Mouse (Mus musculus) midbrain, embryonic 13.5 days (tissue): ENCODE measurements at regions not wholly inside any gene's neighbourhood (a gene's known extent, or its start where the extent isn't known, plus 50 kb on each side); places are given as distances from the start of the nearest gene placed in this dataset.

Source experiments
- ATAC-seq: fragments of 200-750 bp; cut with Nextera tagmentation; 2 replicates; pipeline ENCODE4 v1.8.0; 2017; ENCODE audit warnings: mild to moderate bottlenecking, moderate TSS enrichment, moderate library complexity
- H3K27ac ChIP-seq: fragments of 300-500 bp; sonication (generic); 2 replicates; pipeline ENCODE4 v1.5.1; 2015; ENCODE audit warnings: inconsistent platforms, mild to moderate bottlenecking, moderate library complexity
- H3K27me3 ChIP-seq: fragments of 300-500 bp; sonication (generic); 2 replicates; pipeline ENCODE4 v1.6.1; 2015; ENCODE audit warnings: mild to moderate bottlenecking, inconsistent platforms
- H3K36me3 ChIP-seq: fragments of 300-500 bp; sonication (generic); 2 replicates; pipeline ENCODE4 v1.6.1; 2015; ENCODE audit warnings: mild to moderate bottlenecking, inconsistent platforms
- H3K4me1 ChIP-seq: fragments of 300-500 bp; sonication (generic); replicated peaks from 2 replicates; pipeline ENCODE4 v1.6.1; 2015; ENCODE audit warnings: inconsistent platforms
- H3K4me2 ChIP-seq: fragments of 300-500 bp; sonication (generic); replicated peaks from 2 replicates; pipeline ENCODE4 v1.6.1; 2015; ENCODE audit warnings: moderate library complexity, mild to moderate bottlenecking, inconsistent platforms
- H3K4me3 ChIP-seq: fragments of 300-500 bp; sonication (generic); replicated peaks from 2 replicates; pipeline ENCODE4 v1.5.1; 2015; ENCODE audit warnings: mild to moderate bottlenecking, inconsistent platforms
- H3K9ac ChIP-seq: fragments of 300-500 bp; sonication (generic); replicated peaks from 2 replicates; pipeline ENCODE4 v1.6.1; 2015; ENCODE audit warnings: mild to moderate bottlenecking, inconsistent platforms
- H3K9me3 ChIP-seq: fragments of 300-500 bp; sonication (generic); 2 replicates; pipeline ENCODE4 v1.6.1; 2016; ENCODE audit warnings: mild to moderate bottlenecking, inconsistent platforms
- WGBS: fragments of 180-500 bp; shearing (Covaris S2); methylation state at CpG from one replicate; pipeline ENCODE4 v1.1.7; 2015; 5-methylcytosine and 5-hydroxymethylcytosine counted together

- H3K27ac ChIP-seq = no peak overlapping the region
- H3K9ac ChIP-seq = no peak overlapping the region
- peaks cover 2% of the 10 kb centered on the region for H3K27me3 ChIP-seq
- no peak overlapping the region for H3K4me3 ChIP-seq
- 91% methylated on average over 8 of the region's 8 CpGs for WGBS
- no peak overlapping the region for H3K4me2 ChIP-seq
- H3K4me1 ChIP-seq = no peaks in the 10 kb centered on the region
- ATAC-seq = no peak
- H3K9me3 ChIP-seq = no peaks in the 10 kb centered on the region
- no peaks in the 10 kb centered on the region for H3K36me3 ChIP-seq
Measured at GRCm38 (mm10) chr5:119326895-119327294, 343.6 kb upstream of the Tbx3 start.

GRCm38 (mm10) chr5:119328971-119329370 is 341.5 kb upstream of the Tbx3 start:
- Histone ChIP-seq H3K27me3 (peaks cover 1% of the 10 kb centered on the region), H3K36me3 (no peaks in the 10 kb centered on the region), H3K4me1 (no peaks in the 10 kb centered on the region), H3K4me2 (no peak overlapping the region), H3K4me3 (no peak overlapping the region), H3K27ac (no peak overlapping the region), H3K9ac (no peak overlapping the region), H3K9me3 (no peaks in the 10 kb centered on the region)
- no peak for ATAC-seq
- 95% methylated on average over 7 of the region's 7 CpGs for WGBS

DNA sequence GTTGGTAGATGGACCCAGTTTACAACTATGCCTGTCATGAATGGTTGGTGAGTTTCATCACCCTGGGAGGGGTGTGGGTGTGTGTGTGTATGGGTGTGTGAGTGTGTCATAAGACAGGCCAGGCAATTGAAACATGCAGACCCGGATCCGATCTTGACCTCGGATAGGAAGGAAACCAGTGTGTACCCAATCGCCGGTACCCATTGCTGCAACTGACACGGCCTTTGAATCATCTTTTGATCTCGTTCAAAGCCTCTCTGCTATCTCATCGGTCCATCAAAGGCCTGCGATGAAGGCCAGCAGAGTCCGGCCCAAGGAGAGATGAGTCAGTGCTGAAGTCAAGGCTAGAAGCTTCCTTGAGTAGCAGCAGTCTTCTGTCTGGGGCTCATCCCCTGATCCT is 341.1 kb upstream of the Tbx3 start:
- Histone ChIP-seq H3K36me3 (no peaks in the 10 kb centered on the region), H3K4me2 (no peak overlapping the region), H3K27me3 (no peaks in the 10 kb centered on the region; the same call in none of the 2 replicates), H3K4me3 (no peak overlapping the region), H3K9me3 (no peaks in the 10 kb centered on the region), H3K9ac (no peak overlapping the region), H3K27ac (no peak overlapping the region), H3K4me1 (no peaks in the 10 kb centered on the region)
- 92% methylated on average over 10 of the region's 10 CpGs for WGBS
- ATAC-seq = no peak

DNA sequence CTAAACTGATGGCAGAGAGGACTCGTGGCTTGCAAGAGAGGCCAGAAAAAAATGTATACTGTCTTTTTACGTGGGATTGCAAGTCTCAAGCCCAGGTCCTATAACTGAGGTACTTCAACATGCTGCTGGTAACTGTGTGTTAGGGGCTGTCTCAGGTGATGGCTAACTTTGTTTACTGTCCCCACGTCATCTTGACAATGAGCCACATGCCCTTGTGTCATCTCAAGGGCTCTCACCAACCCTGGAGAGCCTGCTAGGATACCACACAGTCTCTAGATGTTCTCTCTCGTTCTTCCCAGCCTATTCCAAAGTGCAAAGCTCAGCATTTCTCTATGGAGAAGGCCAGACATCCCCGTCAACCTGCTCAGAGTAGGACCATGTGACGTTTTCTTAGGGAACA is 340.6 kb upstream of the Tbx3 start:
- Histone ChIP-seq H3K27me3 (no peaks in the 10 kb centered on the region; the same call in none of the 2 replicates), H3K27ac (no peak overlapping the region), H3K4me2 (no peak overlapping the region), H3K4me1 (no peaks in the 10 kb centered on the region), H3K9me3 (no peaks in the 10 kb centered on the region), H3K9ac (no peak overlapping the region), H3K36me3 (no peaks in the 10 kb centered on the region), H3K4me3 (no peak overlapping the region)
- ATAC-seq = no peak
- 79% methylated on average over 6 of the region's 6 CpGs for WGBS

DNA sequence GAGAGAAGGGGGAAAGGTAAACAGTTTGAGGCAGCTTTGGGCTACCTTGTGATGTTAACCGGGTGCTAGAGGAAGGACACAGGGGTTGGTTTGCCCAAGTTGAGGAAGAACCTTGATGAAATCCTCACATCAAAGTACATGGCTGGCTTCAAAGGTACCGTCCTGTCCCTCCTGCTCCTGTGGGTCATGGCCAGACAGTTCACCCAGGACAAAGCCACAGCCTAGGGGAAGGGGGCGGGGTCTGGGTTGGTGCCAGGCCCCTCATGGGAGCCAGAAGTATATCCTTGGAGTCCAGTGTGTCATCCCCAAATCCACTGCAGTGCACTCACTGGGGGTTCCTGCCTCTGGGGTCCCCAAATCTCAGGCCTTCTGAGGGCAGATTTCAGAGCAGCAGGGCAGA is 339.0 kb upstream of the Tbx3 start:
- Histone ChIP-seq H3K27me3 (no peaks in the 10 kb centered on the region; the same call in 1 of the 2 replicates), H3K4me3 (no peak overlapping the region), H3K36me3 (no peaks in the 10 kb centered on the region), H3K9ac (no peak overlapping the region), H3K27ac (no peak overlapping the region), H3K9me3 (no peaks in the 10 kb centered on the region), H3K4me2 (no peak overlapping the region), H3K4me1 (no peaks in the 10 kb centered on the region)
- ATAC-seq = no peak
- 65% methylated on average over 3 of the region's 3 CpGs for WGBS

GRCm38 (mm10) chr5:119332621-119333020 is 337.8 kb upstream of the Tbx3 start:
- Histone ChIP-seq H3K27me3 (no peaks in the 10 kb centered on the region; the same call in 1 of the 2 replicates), H3K4me2 (no peak overlapping the region), H3K9ac (no peak overlapping the region), H3K4me3 (no peak overlapping the region), H3K4me1 (no peaks in the 10 kb centered on the region), H3K36me3 (no peaks in the 10 kb centered on the region), H3K9me3 (no peaks in the 10 kb centered on the region), H3K27ac (no peak overlapping the region)
- WGBS = 78% methylated on average over 7 of the region's 7 CpGs
- ATAC-seq = no peak

DNA sequence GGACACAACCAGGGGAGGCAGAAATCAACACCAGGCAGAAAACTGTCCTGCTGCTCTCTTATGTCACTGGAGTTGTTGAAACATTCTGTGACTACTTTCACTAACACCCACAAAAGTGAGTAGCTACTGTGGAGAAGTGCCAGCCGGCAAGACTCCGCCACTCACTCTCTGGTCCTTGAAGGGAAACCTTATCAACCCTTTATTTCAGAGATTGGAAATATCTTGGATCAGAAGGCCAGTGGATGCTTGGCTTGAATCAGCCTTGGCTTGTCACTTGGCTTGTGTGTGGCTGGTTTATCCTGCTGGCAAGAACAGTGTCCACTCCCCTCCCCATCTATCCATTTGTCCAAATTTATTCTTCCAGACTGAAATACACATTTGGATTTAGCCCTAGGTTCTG is 335.3 kb upstream of the Tbx3 start:
- no peak overlapping the region for H3K27ac ChIP-seq
- H3K4me2 ChIP-seq = no peak overlapping the region
- H3K9ac ChIP-seq = no peak overlapping the region
- no peaks in the 10 kb centered on the region for H3K4me1 ChIP-seq
- H3K9me3 ChIP-seq = no peaks in the 10 kb centered on the region
- no peaks in the 10 kb centered on the region; the same call in 1 of the 2 replicates for H3K27me3 ChIP-seq
- H3K4me3 ChIP-seq = no peak overlapping the region
- no peak for ATAC-seq
- H3K36me3 ChIP-seq = no peaks in the 10 kb centered on the region
- WGBS = 96% methylated on average over 2 of the region's 2 CpGs

DNA sequence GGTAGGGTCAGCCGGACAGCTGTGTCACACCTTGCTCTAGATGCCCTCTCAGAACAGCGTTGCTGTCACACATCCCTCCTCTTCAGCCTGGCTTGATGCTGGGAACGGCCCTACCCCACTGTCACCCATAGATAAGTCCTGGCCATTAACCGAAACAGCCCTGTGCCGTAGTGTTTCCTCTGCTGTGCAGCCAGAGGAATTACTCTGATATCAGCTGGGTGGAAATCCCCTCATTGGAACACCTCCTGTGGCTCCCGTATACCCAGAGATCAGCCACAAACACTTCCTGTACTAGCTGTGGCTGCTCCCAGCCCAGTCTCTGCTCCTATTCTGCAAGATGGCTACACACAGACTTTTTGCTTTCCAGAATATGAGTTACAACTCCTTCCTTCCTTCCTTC is 334.5 kb upstream of the Tbx3 start:
- no peaks in the 10 kb centered on the region for H3K27me3 ChIP-seq
- H3K27ac ChIP-seq = no peak overlapping the region
- no peak overlapping the region for H3K4me3 ChIP-seq
- WGBS = 92% methylated on average over 6 of the region's 6 CpGs
- H3K36me3 ChIP-seq = no peaks in the 10 kb centered on the region
- no peaks in the 10 kb centered on the region for H3K9me3 ChIP-seq
- ATAC-seq = no peak
- H3K4me1 ChIP-seq = no peaks in the 10 kb centered on the region
- no peak overlapping the region for H3K4me2 ChIP-seq
- H3K9ac ChIP-seq = no peak overlapping the region

DNA sequence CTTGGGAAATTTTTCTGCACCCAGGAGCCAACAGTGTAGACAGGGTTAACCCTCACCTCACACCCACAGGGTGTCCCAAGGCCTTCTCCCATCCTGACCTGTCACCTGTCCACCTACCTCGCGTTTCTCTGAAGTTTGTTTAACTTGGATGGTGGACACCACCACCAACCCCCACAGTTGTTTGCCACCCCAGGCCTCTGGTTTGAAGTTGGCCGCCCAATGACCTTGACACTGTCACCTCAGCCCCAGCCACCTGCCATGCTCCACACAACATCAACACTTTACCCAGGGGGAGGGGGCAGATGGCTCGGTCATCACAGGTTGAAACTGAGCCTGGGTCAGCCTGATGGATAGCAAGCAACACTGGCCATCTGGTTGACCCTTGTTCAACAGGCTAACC is 332.7 kb upstream of the Tbx3 start:
- H3K4me3 ChIP-seq = no peak overlapping the region
- H3K9ac ChIP-seq = no peak overlapping the region
- H3K4me2 ChIP-seq = no peak overlapping the region
- H3K36me3 ChIP-seq = no peaks in the 10 kb centered on the region
- no peaks in the 10 kb centered on the region for H3K27me3 ChIP-seq
- H3K9me3 ChIP-seq = no peaks in the 10 kb centered on the region
- ATAC-seq = no peak
- H3K27ac ChIP-seq = no peak overlapping the region
- 96% methylated on average over 4 of the region's 4 CpGs for WGBS
- H3K4me1 ChIP-seq = no peaks in the 10 kb centered on the region

- H3K4me1 ChIP-seq = no peaks in the 10 kb centered on the region
- no peak overlapping the region for H3K4me2 ChIP-seq
- ATAC-seq = no peak
- no peak overlapping the region for H3K9ac ChIP-seq
- H3K27ac ChIP-seq = no peak overlapping the region
- WGBS = 92% methylated on average over 6 of the region's 6 CpGs
- no peaks in the 10 kb centered on the region for H3K9me3 ChIP-seq
- no peaks in the 10 kb centered on the region for H3K27me3 ChIP-seq
- no peak overlapping the region for H3K4me3 ChIP-seq
- no peaks in the 10 kb centered on the region for H3K36me3 ChIP-seq
Measured at GRCm38 (mm10) chr5:119338711-119339110, 331.8 kb upstream of the Tbx3 start.

DNA sequence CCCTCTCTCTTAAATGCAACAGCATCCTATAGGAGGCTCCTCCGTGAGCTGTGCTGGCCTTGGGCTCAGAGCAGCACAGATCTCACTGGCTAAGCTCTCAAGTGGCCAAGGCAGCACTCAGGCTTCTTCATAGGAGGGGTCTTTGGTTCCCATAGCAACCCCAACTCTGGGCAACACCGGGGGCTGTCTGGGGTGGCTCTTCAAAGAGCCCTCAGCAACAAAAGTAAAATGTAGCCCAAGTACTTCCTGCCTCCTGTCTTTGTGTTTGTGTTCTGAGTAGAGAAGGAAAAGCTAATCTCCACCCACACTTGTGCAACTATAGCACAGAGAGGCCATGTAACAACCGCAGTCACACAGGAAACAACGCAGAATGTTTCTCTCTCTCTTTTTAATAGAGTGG is 322.2 kb upstream of the Tbx3 start:
- no peak overlapping the region for H3K4me2 ChIP-seq
- ATAC-seq = no peak
- no peaks in the 10 kb centered on the region for H3K27me3 ChIP-seq
- no peak overlapping the region for H3K4me3 ChIP-seq
- no peaks in the 10 kb centered on the region for H3K9me3 ChIP-seq
- no peaks in the 10 kb centered on the region for H3K36me3 ChIP-seq
- WGBS = 35% methylated on average over 4 of the region's 4 CpGs
- no peak overlapping the region for H3K27ac ChIP-seq
- H3K9ac ChIP-seq = no peak overlapping the region
- peaks cover 6% of the 10 kb centered on the region; the same call in 1 of the 2 replicates for H3K4me1 ChIP-seq

DNA sequence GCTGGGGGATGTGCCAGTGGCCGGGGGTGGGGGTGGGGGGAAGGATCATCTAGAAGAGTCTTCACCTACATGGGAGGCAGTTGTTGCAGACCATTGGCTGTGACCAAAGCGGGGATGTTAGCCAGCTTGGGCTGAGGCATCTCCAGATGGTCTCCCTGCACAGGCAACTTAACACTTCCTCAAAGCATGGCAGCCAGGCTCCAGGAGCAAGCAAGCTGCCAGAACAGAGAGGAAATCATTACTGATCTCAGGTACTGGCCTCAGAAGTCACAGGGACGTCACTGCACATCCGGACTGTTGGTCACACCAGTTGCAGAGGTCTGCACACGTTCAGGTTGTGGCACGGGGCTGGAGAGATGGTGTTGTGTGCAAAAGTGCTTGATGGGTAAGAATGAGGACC is 321.1 kb upstream of the Tbx3 start:
- Histone ChIP-seq H3K36me3 (no peaks in the 10 kb centered on the region), H3K4me2 (no peak overlapping the region), H3K9ac (no peak overlapping the region), H3K27me3 (no peaks in the 10 kb centered on the region), H3K27ac (no peak overlapping the region), H3K4me3 (no peak overlapping the region), H3K9me3 (no peaks in the 10 kb centered on the region), H3K4me1 (peaks cover 6% of the 10 kb centered on the region; the same call in 1 of the 2 replicates)
- ATAC-seq = no peak
- 85% methylated on average over 6 of the region's 6 CpGs for WGBS

GRCm38 (mm10) chr5:119350325-119350915 is 320.0 kb upstream of the Tbx3 start:
- Histone ChIP-seq H3K4me2 (no peak overlapping the region), H3K9me3 (no peaks in the 10 kb centered on the region), H3K36me3 (no peaks in the 10 kb centered on the region), H3K27me3 (no peaks in the 10 kb centered on the region), H3K4me1 (peaks cover 6% of the 10 kb centered on the region; the same call in 1 of the 2 replicates), H3K27ac (no peak overlapping the region), H3K9ac (no peak overlapping the region), H3K4me3 (no peak overlapping the region)
- ATAC-seq = no peak
- WGBS = 83% methylated on average over 8 of the region's 8 CpGs
